Mouse (Mus musculus) intestine, embryonic 16.5 days (tissue): ENCODE data around the gene Slc2a9. TPM values are rescaled to one million over a fixed set of nuclear protein-coding genes. Genes with fewer than 3 reads are reported as not detected.

Experiments used
- ATAC-seq: fragments of 200-750 bp; cut with Nextera tagmentation; 2 replicates; pipeline ENCODE4 v1.8.0; 2017; ENCODE audit warnings: moderate TSS enrichment, moderate library complexity
- H3K27ac ChIP-seq: fragments of 300-500 bp; sonication (generic); 2 replicates; pipeline ENCODE4 v1.5.1; 2014; ENCODE audit warnings: mild to moderate bottlenecking, low read length
- H3K27me3 ChIP-seq: fragments of 300-500 bp; sonication (generic); replicated peaks from 2 replicates; pipeline ENCODE4 v1.6.1; 2014; ENCODE audit warnings: low read length, control low read depth, mixed read lengths; ENCODE audit not compliant: control insufficient read depth, insufficient read depth
- H3K36me3 ChIP-seq: fragments of 300-500 bp; sonication (generic); 2 replicates; pipeline ENCODE4 v1.6.1; 2014; ENCODE audit warnings: low read length, control low read depth; ENCODE audit not compliant: control insufficient read depth, insufficient read depth
- H3K4me1 ChIP-seq: fragments of 300-500 bp; sonication (generic); 2 replicates; pipeline ENCODE4 v1.6.1; 2014; ENCODE audit warnings: low read length, control low read depth, mixed read lengths; ENCODE audit not compliant: control insufficient read depth, insufficient read depth
- H3K4me2 ChIP-seq: fragments of 300-500 bp; sonication (generic); 2 replicates; pipeline ENCODE4 v1.6.1; 2014; ENCODE audit warnings: low read depth, low read length, control low read depth
- H3K4me3 ChIP-seq: fragments of 300-500 bp; sonication (generic); 2 replicates; pipeline ENCODE4 v1.5.1; 2014; ENCODE audit warnings: mild to moderate bottlenecking, low read length
- H3K9ac ChIP-seq: fragments of 300-500 bp; sonication (generic); 2 replicates; pipeline ENCODE4 v1.6.1; 2014; ENCODE audit warnings: low read depth, low read length
- H3K9me3 ChIP-seq: fragments of 300-500 bp; sonication (generic); 2 replicates; pipeline ENCODE4 v1.6.1; 2016; ENCODE audit warnings: low read length, control low read depth; ENCODE audit not compliant: control insufficient read depth
- WGBS: fragments of 180-500 bp; shearing (Covaris S2); extraction: QIAGEN DNeasy Blood & Tissue Kit; methylation state at CpG from one replicate; pipeline ENCODE4 v1.1.7; 2014; 5-methylcytosine and 5-hydroxymethylcytosine counted together
- polyA plus RNA-seq: library from polyadenylated mRNA; unstranded; fragments of >200 nt; fragmentation: Nextera tagmentation; extraction: Ambion mirVana; gene quantifications from 2 replicates; pipeline ENCODE4 v1.2.1, GENCODE M21; 2015

Slc2a9 gene
- polyA plus RNA-seq, 1 experiment from 2014 or later = 2.5 TPM

- no peaks in the 10 kb centered on the region for H3K9me3 ChIP-seq
- H3K27ac ChIP-seq = peak overlapping the region; percentile 12; the same call in 1 of the 2 replicates
- peaks cover 7% of the 10 kb centered on the region for H3K4me1 ChIP-seq
- H3K36me3 ChIP-seq = no peaks in the 10 kb centered on the region
- WGBS = 9% methylated on average over 18 of the region's 18 CpGs
- ATAC-seq = peak; percentile 88
- peak overlapping the region; percentile 12; the same call in 1 of the 2 replicates for H3K9ac ChIP-seq
- peak overlapping the region; percentile 36 for H3K4me3 ChIP-seq
- no peaks in the 10 kb centered on the region for H3K27me3 ChIP-seq
- H3K4me2 ChIP-seq = peak overlapping the region; percentile 45
These were observed 136.1 kb downstream of the Slc2a9 start for GRCm38 (mm10) chr5:38366650-38367470.

- Histone ChIP-seq H3K9ac (no peak overlapping the region), H3K4me3 (no peak overlapping the region), H3K27me3 (no peaks in the 10 kb centered on the region), H3K9me3 (no peaks in the 10 kb centered on the region), H3K27ac (no peak overlapping the region), H3K4me1 (peaks cover 7% of the 10 kb centered on the region), H3K36me3 (no peaks in the 10 kb centered on the region), H3K4me2 (no peak overlapping the region)
- ATAC-seq = no peak
- 48% methylated on average over 2 of the region's 2 CpGs for WGBS
These were observed 137.4 kb downstream of the Slc2a9 start for GRCm38 (mm10) chr5:38365521-38365920.

DNA sequence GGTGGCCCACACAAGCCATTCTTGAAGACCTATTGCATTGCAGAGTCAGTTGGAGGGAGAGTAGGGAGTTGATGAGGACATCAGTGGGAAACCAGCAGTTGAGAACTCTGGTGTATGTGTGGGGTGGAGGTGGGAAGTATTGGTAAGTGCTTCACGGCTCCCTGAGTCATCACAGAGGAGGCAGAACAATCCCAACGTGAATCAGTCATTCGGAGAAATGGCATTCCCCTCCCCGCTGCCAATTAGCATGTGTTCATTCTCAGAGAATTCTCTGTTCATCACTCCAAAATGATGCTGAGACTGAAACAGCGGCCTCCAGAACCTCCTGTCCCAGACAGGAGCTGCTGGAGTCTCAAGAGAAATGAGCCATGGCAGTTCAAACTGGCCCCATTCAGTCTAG, 138.5 kb downstream of the Slc2a9 start:
- Histone ChIP-seq H3K9me3 (no peaks in the 10 kb centered on the region), H3K27ac (no peak overlapping the region), H3K4me2 (no peak overlapping the region), H3K4me1 (peaks cover 7% of the 10 kb centered on the region), H3K9ac (no peak overlapping the region), H3K36me3 (no peaks in the 10 kb centered on the region), H3K27me3 (no peaks in the 10 kb centered on the region), H3K4me3 (no peak overlapping the region)
- ATAC-seq = no peak
- WGBS = 77% methylated on average over 5 of the region's 5 CpGs

- 86% methylated on average over 2 of the region's 2 CpGs for WGBS
- H3K9me3 ChIP-seq = no peaks in the 10 kb centered on the region
- H3K27me3 ChIP-seq = no peaks in the 10 kb centered on the region
- no peaks in the 10 kb centered on the region for H3K36me3 ChIP-seq
- H3K4me3 ChIP-seq = no peak overlapping the region
- no peak overlapping the region for H3K27ac ChIP-seq
- no peak overlapping the region for H3K9ac ChIP-seq
- H3K4me1 ChIP-seq = no peaks in the 10 kb centered on the region
- ATAC-seq = no peak
- H3K4me2 ChIP-seq = no peak overlapping the region
These were observed 143.2 kb downstream of the Slc2a9 start for GRCm38 (mm10) chr5:38359716-38360115.

DNA sequence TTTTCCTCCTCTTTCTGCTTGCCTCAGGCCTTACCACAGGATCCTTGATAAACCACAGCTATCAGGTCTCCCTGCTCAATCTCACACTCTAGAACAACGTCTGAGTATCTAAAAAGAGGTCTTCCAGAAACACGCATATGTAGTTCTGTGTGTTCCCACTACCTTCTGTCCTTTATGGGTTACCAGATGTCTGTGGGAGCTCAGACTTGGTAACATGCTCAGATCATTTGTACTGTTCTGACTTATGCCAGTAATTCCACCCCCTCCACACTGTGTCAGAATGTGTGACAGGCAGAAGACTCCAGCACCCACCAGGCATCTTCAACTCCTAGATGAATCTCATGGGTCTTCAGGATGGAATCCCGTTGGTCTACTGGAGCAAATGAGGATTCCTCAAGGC, 146.0 kb downstream of the Slc2a9 start:
- H3K27me3 ChIP-seq = no peaks in the 10 kb centered on the region
- no peak overlapping the region for H3K4me2 ChIP-seq
- H3K4me1 ChIP-seq = no peaks in the 10 kb centered on the region
- H3K36me3 ChIP-seq = no peaks in the 10 kb centered on the region
- 74% methylated on average over 3 of the region's 3 CpGs for whole genome bisulfite sequencing
- no peaks in the 10 kb centered on the region for H3K9me3 ChIP-seq
- no peak for ATAC-seq
- H3K4me3 ChIP-seq = no peak overlapping the region
- no peak overlapping the region for H3K9ac ChIP-seq
- no peak overlapping the region for H3K27ac ChIP-seq

GRCm38 (mm10) chr5:38350351-38350929, 152.5 kb downstream of the Slc2a9 start:
- no peaks in the 10 kb centered on the region for H3K36me3 ChIP-seq
- no peak overlapping the region for H3K9ac ChIP-seq
- no peaks in the 10 kb centered on the region for H3K4me1 ChIP-seq
- ATAC-seq = no peak
- WGBS = 49% methylated on average over 5 of the region's 5 CpGs
- H3K27ac ChIP-seq = no peak overlapping the region
- H3K27me3 ChIP-seq = no peaks in the 10 kb centered on the region
- no peak overlapping the region for H3K4me2 ChIP-seq
- no peak overlapping the region for H3K4me3 ChIP-seq
- H3K9me3 ChIP-seq = no peaks in the 10 kb centered on the region

DNA sequence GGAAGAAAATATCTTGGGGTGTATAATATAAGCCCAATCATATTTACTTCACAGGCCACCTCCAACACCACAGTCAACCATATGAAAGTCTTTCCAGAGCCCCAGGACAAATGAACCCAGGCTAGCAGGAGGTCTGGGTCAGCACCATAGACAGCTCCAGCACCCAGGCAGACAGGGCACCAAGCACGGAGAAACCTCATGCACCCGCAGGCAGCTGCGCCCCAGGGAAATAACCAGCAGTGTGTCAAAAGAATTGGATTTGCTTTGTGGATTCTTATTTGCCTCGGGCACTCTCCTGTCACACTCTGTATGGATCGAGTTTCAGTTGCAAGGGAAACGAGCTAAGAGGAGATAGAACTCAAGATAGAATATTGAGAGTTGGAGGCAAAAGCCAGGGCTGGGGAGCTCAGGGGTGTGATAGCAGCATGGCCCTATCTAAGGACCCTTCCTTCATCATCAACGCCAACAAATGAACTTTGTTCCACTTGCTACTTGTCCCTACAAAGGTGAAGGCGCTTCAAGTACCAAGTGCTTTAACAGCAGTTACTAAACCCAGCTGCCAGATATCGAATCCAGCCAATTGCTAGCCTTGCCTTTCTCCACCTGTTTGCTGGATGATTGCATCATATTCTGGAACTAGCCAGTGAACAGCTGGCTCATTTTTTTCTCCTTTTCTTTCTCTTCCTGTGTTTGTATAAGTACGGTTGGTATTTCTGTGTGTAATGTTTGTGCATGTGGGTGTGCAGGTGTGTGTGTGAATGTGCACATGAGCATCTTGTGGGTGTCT, 156.1 kb downstream of the Slc2a9 start:
- H3K4me3 ChIP-seq = no peak overlapping the region
- no peaks in the 10 kb centered on the region for H3K36me3 ChIP-seq
- H3K27ac ChIP-seq = no peak overlapping the region
- H3K4me2 ChIP-seq = no peak overlapping the region
- H3K9ac ChIP-seq = no peak overlapping the region
- no peak for ATAC-seq
- H3K4me1 ChIP-seq = no peaks in the 10 kb centered on the region
- H3K9me3 ChIP-seq = no peaks in the 10 kb centered on the region
- 34% methylated on average over 10 of the region's 10 CpGs for WGBS
- no peaks in the 10 kb centered on the region for H3K27me3 ChIP-seq

DNA sequence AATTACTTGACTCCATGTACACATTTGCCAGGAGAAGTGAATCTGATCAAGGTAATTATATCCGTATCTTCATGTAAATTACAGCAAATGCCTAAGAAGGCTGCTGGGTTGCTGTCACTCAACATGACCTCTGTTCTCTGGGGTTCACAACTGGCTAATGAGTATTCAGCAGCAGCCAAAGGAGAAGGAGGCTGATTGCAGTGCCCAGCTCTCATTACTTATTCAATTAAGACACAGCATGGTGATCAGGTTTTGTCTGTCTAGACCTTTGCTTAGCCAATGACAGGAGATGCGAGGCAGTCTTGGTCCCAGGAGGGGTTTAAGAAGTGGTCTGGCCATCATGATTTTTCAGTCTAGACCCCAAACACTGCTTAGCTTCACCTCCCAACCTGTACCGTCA, 159.8 kb downstream of the Slc2a9 start:
- Histone ChIP-seq H3K4me1 (no peaks in the 10 kb centered on the region), H3K27me3 (no peaks in the 10 kb centered on the region), H3K9ac (no peak overlapping the region), H3K27ac (no peak overlapping the region), H3K4me2 (no peak overlapping the region), H3K9me3 (no peaks in the 10 kb centered on the region), H3K36me3 (no peaks in the 10 kb centered on the region), H3K4me3 (no peak overlapping the region)
- no peak for ATAC-seq
- WGBS = 69% methylated on average over 3 of the region's 3 CpGs

GRCm38 (mm10) chr5:38334582-38334981, 168.4 kb downstream of the Slc2a9 start:
- Histone ChIP-seq H3K9me3 (no peaks in the 10 kb centered on the region), H3K4me2 (no peak overlapping the region), H3K4me3 (no peak overlapping the region), H3K27ac (no peak overlapping the region), H3K36me3 (no peaks in the 10 kb centered on the region), H3K4me1 (no peaks in the 10 kb centered on the region), H3K27me3 (no peaks in the 10 kb centered on the region), H3K9ac (no peak overlapping the region)
- ATAC-seq = no peak
- WGBS = 29% methylated on average over 1 of the region's 1 CpGs
